Mouse (Mus musculus) lung, postnatal 0 days (tissue): ENCODE results near the gene Lhfpl2.

Source experiments
- CTCF ChIP-seq: IDR thresholded peaks from 2 replicates; pipeline ENCODE4 v1.5.1; 2016; ENCODE audit warnings: antibody characterized with exemption, mild to moderate bottlenecking
- EP300 ChIP-seq: IDR thresholded peaks from 2 replicates; pipeline ENCODE4 v1.6.1; 2016; ENCODE audit warnings: antibody characterized with exemption, mild to moderate bottlenecking, control low read depth

GRCm38 (mm10) chr13:94013986-94014385 lies 43.6 kb upstream of the Lhfpl2 start:
- TF ChIP-seq CTCF (no peak), EP300 (no peak)
